Mouse (Mus musculus) embryonic fibroblast, embryonic 13.5 days (primary cell): ENCODE measurements around the gene Ptov1. TPM values are rescaled to one million over a fixed set of nuclear protein-coding genes. Genes with fewer than 3 reads are reported as not detected.

Source experiments
- H3K27ac ChIP-seq: 2 replicates; pipeline ENCODE4 v1.5.1; 2012; ENCODE audit warnings: low read length, control low read depth, inconsistent platforms; ENCODE audit not compliant: insufficient read depth
- H3K4me1 ChIP-seq: 2 replicates; pipeline ENCODE4 v1.6.1; 2011; ENCODE audit warnings: low read length; ENCODE audit not compliant: control insufficient read depth, insufficient read depth
- H3K4me3 ChIP-seq: 2 replicates; pipeline ENCODE4 v1.5.1; 2011; ENCODE audit warnings: mild to moderate bottlenecking, control low read depth, low read length; ENCODE audit not compliant: insufficient read depth
- CTCF ChIP-seq: IDR thresholded peaks from 2 replicates; pipeline ENCODE4 v1.5.1; 2011; ENCODE audit warnings: mild to moderate bottlenecking, control low read depth, low read length, moderate library complexity, borderline replicate concordance; ENCODE audit not compliant: insufficient read depth
- POLR2A ChIP-seq: IDR thresholded peaks from 2 replicates; pipeline ENCODE4 v1.6.1; 2011; ENCODE audit warnings: low read depth, mild to moderate bottlenecking, control low read depth, low read length, moderate library complexity
- polyA plus RNA-seq: library from polyadenylated mRNA; stranded (reverse); fragments of >200 nt; gene quantifications from 2 replicates; pipeline ENCODE4 v1.2.4, GENCODE M21; 2011; ENCODE audit warnings: low read depth; ENCODE audit not compliant: missing spikeins, insufficient read length

Gene Ptov1
- polyA plus RNA-seq, 1 experiment, result 160 TPM

DNA sequence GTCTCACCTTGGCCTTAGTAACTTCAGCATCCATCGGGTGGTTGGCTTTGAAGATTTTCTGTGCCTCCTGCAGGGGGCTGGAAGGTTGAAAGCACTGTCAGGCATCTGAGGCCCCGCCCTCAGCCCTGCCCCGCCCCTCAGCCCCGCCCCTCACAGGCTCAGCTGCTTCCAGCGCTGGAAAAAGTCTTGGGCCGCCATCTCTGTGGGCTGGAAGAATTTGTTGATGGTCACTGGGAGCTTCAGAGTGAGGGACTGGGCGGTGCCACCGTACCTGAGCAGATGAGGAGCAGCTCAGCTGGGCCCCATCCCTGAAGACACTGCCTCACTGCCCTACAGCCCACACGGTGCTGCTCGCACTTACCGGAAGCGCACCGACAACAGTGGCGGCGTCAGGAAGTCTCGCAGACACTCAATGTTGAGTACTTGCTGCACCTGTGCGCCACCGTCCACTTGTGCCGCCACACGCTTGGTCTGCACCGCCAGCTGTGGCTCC is 31.7 kb upstream of the Ptov1 start:
- H3K4me1 ChIP-seq, result no peaks in the 10 kb centered on the region
- TF ChIP-seq CTCF (no peak), POLR2A (no peak)
- no peak overlapping the region for H3K27ac ChIP-seq
- no peak overlapping the region for H3K4me3 ChIP-seq

- Histone ChIP-seq H3K4me3 (no peak overlapping the region), H3K27ac (no peak overlapping the region), H3K4me1 (0 out of 2 replicates have a peak, but pooled peaks cover under 1% of the 10 kb centered on the region)
- TF ChIP-seq CTCF (no peak), POLR2A (0 out of 2 replicates have a peak, but pooled peaks have one; percentile 6)
Observed at GRCm38 (mm10) chr7:44900632-44901031, 31.0 kb upstream of the Ptov1 start.

- Histone ChIP-seq H3K4me1 (peaks cover 3% of the 10 kb centered on the region; the same call in 1 of the 2 replicates), H3K4me3 (no peak overlapping the region), H3K27ac (peak overlapping the region; percentile 14; the same call in 1 of the 2 replicates)
- TF ChIP-seq CTCF (peak; percentile 57; the same call in 1 of the 2 replicates), POLR2A (no peak)
Observed at GRCm38 (mm10) chr7:44898607-44899006, 29.0 kb upstream of the Ptov1 start.

GRCm38 (mm10) chr7:44896499-44896898 is 26.9 kb upstream of the Ptov1 start:
- no peak for TF ChIP-seq POLR2A
- TF ChIP-seq CTCF, result no peak
- peaks cover 3% of the 10 kb centered on the region; the same call in 1 of the 2 replicates for H3K4me1 ChIP-seq
- peak overlapping the region; percentile 39; the same call in 1 of the 2 replicates for H3K27ac ChIP-seq
- peak overlapping the region; percentile 46 for H3K4me3 ChIP-seq

- Histone ChIP-seq H3K4me3 (peak within 1 kb of the TSS; percentile 46), H3K27ac (peak within 1 kb of the TSS; percentile 80), H3K4me1 (peaks cover 3% of the 10 kb centered on the region; the same call in 1 of the 2 replicates)
- TF ChIP-seq POLR2A (peak; percentile 44), CTCF (0 out of 2 replicates have a peak, but pooled peaks have one; percentile 7)
Observed at GRCm38 (mm10) chr7:44895593-44896434, 26.2 kb upstream of the Ptov1 start, which contains the start of gene Fuz. TSS of gene Fuz (plus strand) at chr7:44896079.

DNA sequence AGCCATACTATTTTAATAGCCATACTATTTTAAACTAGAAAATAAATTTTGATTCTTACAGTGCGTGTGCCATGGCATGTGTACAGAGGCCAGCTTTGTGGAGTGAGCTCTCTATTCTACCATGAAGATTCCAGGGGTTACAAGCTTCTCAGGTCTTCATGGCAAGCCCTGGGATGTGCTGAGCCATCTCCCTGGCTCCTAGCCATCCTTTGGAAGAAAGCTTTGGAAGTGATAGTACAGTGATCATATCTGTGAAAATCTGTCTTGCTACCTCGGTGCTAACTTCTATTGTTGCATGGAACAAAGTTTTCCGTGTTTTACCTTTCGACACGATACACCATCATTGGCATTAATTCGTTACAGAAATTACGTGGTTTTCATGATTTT is 25.6 kb upstream of the Ptov1 start:
- 0 out of 2 replicates have a peak overlapping the region, but pooled peaks have one; percentile 5 for H3K27ac ChIP-seq
- H3K4me1 ChIP-seq, result peaks cover 6% of the 10 kb centered on the region; the same call in 1 of the 2 replicates
- no peak overlapping the region for H3K4me3 ChIP-seq
- TF ChIP-seq POLR2A, result no peak
- TF ChIP-seq CTCF, result no peak

- Histone ChIP-seq H3K27ac (no peak overlapping the region), H3K4me3 (no peak overlapping the region), H3K4me1 (peaks cover 6% of the 10 kb centered on the region; the same call in 1 of the 2 replicates)
- TF ChIP-seq POLR2A, result no peak
- no peak for TF ChIP-seq CTCF
Observed at GRCm38 (mm10) chr7:44894175-44894574, 24.6 kb upstream of the Ptov1 start.

DNA sequence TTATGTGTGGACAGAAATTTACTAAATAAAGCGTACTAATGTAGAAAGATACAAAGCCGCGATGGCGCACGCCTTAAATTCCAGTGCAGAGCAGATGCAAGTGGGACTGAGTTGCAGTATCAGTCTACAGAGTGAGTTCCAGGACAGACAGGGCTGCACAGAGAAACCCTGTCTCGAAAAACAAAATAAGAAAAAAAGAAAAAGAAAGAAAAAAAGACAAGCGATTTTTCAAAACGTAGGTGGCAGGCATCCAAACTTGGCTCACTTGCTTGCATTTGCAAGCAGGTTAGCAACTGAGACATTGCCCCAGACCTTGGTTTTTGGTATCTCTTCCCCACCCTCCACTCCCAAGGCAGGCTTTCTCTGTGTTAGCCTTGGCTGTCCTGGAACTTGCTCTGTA is 23.6 kb upstream of the Ptov1 start:
- H3K4me1 ChIP-seq, result peaks cover 6% of the 10 kb centered on the region; the same call in 1 of the 2 replicates
- no peak overlapping the region; the same call in 1 of the 2 replicates for H3K4me3 ChIP-seq
- no peak for TF ChIP-seq CTCF
- peak overlapping the region; percentile 37; the same call in 1 of the 2 replicates for H3K27ac ChIP-seq

DNA sequence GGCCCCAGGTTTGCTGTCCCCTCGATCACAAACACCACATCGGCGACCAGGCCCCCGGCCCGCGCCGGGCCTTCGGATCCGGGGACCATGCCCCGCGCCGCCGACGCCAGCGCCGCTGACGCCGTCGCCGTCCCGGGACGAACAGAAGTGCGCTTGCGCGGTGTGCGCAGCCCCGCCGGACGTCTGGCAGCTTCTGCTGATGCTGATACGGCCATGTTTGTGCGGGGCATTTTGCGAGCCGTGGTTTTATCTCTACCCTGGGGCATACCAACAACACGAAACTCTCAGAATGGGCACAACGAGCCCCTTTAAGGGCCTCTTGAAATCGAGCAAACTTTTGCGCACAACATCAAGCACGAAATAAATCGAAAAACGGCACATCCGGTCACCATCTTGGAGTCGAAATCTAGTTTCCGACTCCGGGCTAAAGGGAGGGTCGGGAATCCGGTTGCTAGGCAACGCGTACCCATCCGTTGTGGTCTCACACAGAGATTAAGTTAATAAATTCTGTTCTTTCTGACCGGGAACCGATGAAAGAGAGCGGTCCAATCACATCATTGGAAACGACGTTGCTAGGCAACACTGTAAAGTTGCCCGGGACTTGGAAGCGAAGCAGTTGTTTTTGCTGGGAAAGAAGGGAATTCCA is 22.8 kb upstream of the Ptov1 start, which contains the start of gene Med25:
Gene Med25, minus strand, starts transcription at position 437 of the 646 bp plus-strand sequence.
- TF ChIP-seq CTCF, result no peak
- TF ChIP-seq POLR2A, result peak; percentile 74
- H3K4me1 ChIP-seq, result peaks cover 6% of the 10 kb centered on the region; the same call in 1 of the 2 replicates
- H3K4me3 ChIP-seq, result peak within 1 kb of the TSS; percentile 92
- peak within 1 kb of the TSS; percentile 95 for H3K27ac ChIP-seq

DNA sequence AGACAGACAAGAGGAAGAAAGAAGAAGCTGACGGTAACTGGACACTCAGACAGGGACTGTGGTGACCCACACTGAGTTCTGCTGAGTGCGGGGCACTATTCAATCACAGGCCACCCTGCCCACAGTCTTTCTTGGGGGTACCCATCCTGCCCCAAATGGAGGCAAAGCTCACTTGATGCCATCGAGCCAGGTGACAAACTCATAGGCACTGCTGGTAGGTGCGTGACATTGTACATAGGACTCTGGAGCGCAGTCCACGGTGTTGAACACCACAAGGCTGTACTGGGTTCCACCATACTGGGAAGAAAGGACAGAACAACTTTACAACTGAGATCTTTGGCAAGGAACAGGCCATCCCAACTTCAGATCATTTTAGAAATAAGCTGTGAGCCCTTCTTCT is 22.0 kb upstream of the Ptov1 start:
- H3K4me1 ChIP-seq, result peaks cover 6% of the 10 kb centered on the region; the same call in 1 of the 2 replicates
- peak overlapping the region; percentile 95; the same call in 1 of the 2 replicates for H3K27ac ChIP-seq
- TF ChIP-seq CTCF (no peak), POLR2A (no peak)
- H3K4me3 ChIP-seq, result peak overlapping the region; percentile 92
